Mouse (Mus musculus) MEL (cell line): Measurements from ENCODE around the gene Vmn1r233. TPM values are rescaled to one million over a fixed set of nuclear protein-coding genes. Genes with fewer than 3 reads are reported as not detected.

ENCODE experiments used
- DNase-seq: peaks from one replicate; pipeline ENCODE4 v3.0.0; 2011; ENCODE audit warnings: low read depth, low spot score
- H3K27ac ChIP-seq: 2 replicates; pipeline ENCODE4 v1.5.1; 2012; ENCODE audit warnings: low read depth, mild to moderate bottlenecking, control low read depth, low read length, moderate library complexity; ENCODE audit not compliant: control insufficient read depth
- H3K27me3 ChIP-seq, 2 experiments: fragments of 150-350 bp in 1 of 2; sonication (generic) in 1 of 2; 2 replicates each; pipeline ENCODE4 v1.6.1; 2012; ENCODE audit warnings: low read length in 2 of 2, mild to moderate bottlenecking in 2 of 2, improper control_type of control experiment in 1 of 2, moderate library complexity in 1 of 2; ENCODE audit not compliant: insufficient read depth in 2 of 2, control insufficient read depth in 1 of 2
- H3K36me3 ChIP-seq, 2 experiments: 2 replicates each; pipeline ENCODE4 v1.6.1; 2012 to 2014; ENCODE audit warnings: low read length in 2 of 2, improper control_type of control experiment in 1 of 2, inconsistent platforms in 1 of 2, mild to moderate bottlenecking in 1 of 2; ENCODE audit not compliant: insufficient read depth in 2 of 2, control insufficient read depth in 1 of 2
- H3K4me1 ChIP-seq, 2 experiments: fragments of 150-350 bp in 1 of 2; sonication (generic) in 1 of 2; 2 replicates each; pipeline ENCODE4 v1.6.1; 2012; ENCODE audit warnings: low read length in 2 of 2, improper control_type of control experiment in 1 of 2, mild to moderate bottlenecking in 1 of 2; ENCODE audit not compliant: insufficient read depth in 2 of 2, control insufficient read depth in 1 of 2
- H3K4me3 ChIP-seq, 2 experiments: fragments of 150-350 bp in 1 of 2; sonication (generic) in 1 of 2; 2 replicates each; pipeline ENCODE4 v1.5.1; 2012; ENCODE audit warnings: low read depth in 2 of 2, low read length in 2 of 2, mild to moderate bottlenecking in 2 of 2, moderate library complexity in 2 of 2, control low read depth in 1 of 2, improper control_type of control experiment in 1 of 2; ENCODE audit not compliant: control insufficient read depth in 1 of 2, insufficient read depth in 1 of 2
- H3K79me2 ChIP-seq: 2 replicates; pipeline ENCODE4 v1.6.1; 2012; ENCODE audit warnings: mild to moderate bottlenecking, low read length, moderate library complexity; ENCODE audit not compliant: control insufficient read depth, poor library complexity, insufficient read depth
- H3K9ac ChIP-seq: 2 replicates; pipeline ENCODE4 v1.6.1; 2012; ENCODE audit warnings: low read depth, mild to moderate bottlenecking, control low read depth, low read length, moderate library complexity; ENCODE audit not compliant: control insufficient read depth, poor library complexity, severe bottlenecking
- H3K9me3 ChIP-seq: fragments of 150-350 bp; sonication (generic); replicated peaks from 2 replicates; pipeline ENCODE4 v1.6.1; 2012; ENCODE audit warnings: mild to moderate bottlenecking, low read length, improper control_type of control experiment, moderate library complexity; ENCODE audit not compliant: insufficient read depth
- EP300 ChIP-seq, 2 experiments: IDR thresholded peaks; 2 replicates each; pipeline ENCODE4 v1.6.1; 2011; ENCODE audit warnings: improper control_type of control experiment in 2 of 2, low read length in 2 of 2, low read depth in 1 of 2, mild to moderate bottlenecking in 1 of 2
- ETS1 ChIP-seq: IDR thresholded peaks from 2 replicates; pipeline ENCODE4 v1.6.1; 2012; ENCODE audit warnings: low read depth, mild to moderate bottlenecking, inconsistent platforms, low read length, improper control_type of control experiment, moderate library complexity
- GATA1 ChIP-seq: IDR thresholded peaks from 2 replicates; pipeline ENCODE4 v1.6.1; 2011; ENCODE audit warnings: low read depth, low read length, improper control_type of control experiment
- JUND ChIP-seq: IDR thresholded peaks from 2 replicates; pipeline ENCODE4 v1.6.1; 2011; ENCODE audit warnings: low read depth, mild to moderate bottlenecking, improper control_type of control experiment, low read length
- MYC ChIP-seq: IDR thresholded peaks from 2 replicates; pipeline ENCODE4 v1.6.1; 2011; ENCODE audit warnings: low read depth, mild to moderate bottlenecking, low read length, improper control_type of control experiment, moderate library complexity
- NELFE ChIP-seq: IDR thresholded peaks from 2 replicates; pipeline ENCODE4 v1.6.1; 2011; ENCODE audit warnings: low read depth, low read length, improper control_type of control experiment
- POLR2AphosphoS2 ChIP-seq: IDR thresholded peaks from 2 replicates; pipeline ENCODE4 v1.6.1; 2011; ENCODE audit warnings: low read length, improper control_type of control experiment
- RCOR1 ChIP-seq: IDR thresholded peaks from 2 replicates; pipeline ENCODE4 v1.6.1; 2012; ENCODE audit warnings: low read depth, mild to moderate bottlenecking, inconsistent platforms, low read length, improper control_type of control experiment
- ZC3H11A ChIP-seq: IDR thresholded peaks from 2 replicates; pipeline ENCODE4 v1.6.1; 2012; ENCODE audit warnings: low read depth, mild to moderate bottlenecking, inconsistent platforms, low read length, improper control_type of control experiment
- ZNF384 ChIP-seq: IDR thresholded peaks from 2 replicates; pipeline ENCODE4 v1.6.1; 2012; ENCODE audit warnings: low read depth, mild to moderate bottlenecking, inconsistent platforms, low read length, improper control_type of control experiment
- polyA plus RNA-seq, 2 experiments: library from polyadenylated mRNA; stranded (reverse) in 1 of 2; unstranded in 1 of 2; fragments of >175 nt in 1 of 2; fragments of >200 nt in 1 of 2; gene quantifications; 2 replicates each; pipeline versions ENCODE4 v1.2.1 to v1.2.4; 2012; ENCODE audit warnings: low replicate concordance in 2 of 2, low read depth in 1 of 2; ENCODE audit not compliant: insufficient read length in 2 of 2, insufficient read depth in 1 of 2, missing spikeins in 1 of 2
- total RNA-seq: library from RNA; depleted of rRNA; stranded (reverse); fragments of 300-350 nt; gene quantifications from 2 replicates; pipeline ENCODE4 v1.2.3, GENCODE M21; 2012; rRNA removed

Gene Vmn1r233
- total and polyA plus RNA-seq, 3 experiments, result not detected

DNA sequence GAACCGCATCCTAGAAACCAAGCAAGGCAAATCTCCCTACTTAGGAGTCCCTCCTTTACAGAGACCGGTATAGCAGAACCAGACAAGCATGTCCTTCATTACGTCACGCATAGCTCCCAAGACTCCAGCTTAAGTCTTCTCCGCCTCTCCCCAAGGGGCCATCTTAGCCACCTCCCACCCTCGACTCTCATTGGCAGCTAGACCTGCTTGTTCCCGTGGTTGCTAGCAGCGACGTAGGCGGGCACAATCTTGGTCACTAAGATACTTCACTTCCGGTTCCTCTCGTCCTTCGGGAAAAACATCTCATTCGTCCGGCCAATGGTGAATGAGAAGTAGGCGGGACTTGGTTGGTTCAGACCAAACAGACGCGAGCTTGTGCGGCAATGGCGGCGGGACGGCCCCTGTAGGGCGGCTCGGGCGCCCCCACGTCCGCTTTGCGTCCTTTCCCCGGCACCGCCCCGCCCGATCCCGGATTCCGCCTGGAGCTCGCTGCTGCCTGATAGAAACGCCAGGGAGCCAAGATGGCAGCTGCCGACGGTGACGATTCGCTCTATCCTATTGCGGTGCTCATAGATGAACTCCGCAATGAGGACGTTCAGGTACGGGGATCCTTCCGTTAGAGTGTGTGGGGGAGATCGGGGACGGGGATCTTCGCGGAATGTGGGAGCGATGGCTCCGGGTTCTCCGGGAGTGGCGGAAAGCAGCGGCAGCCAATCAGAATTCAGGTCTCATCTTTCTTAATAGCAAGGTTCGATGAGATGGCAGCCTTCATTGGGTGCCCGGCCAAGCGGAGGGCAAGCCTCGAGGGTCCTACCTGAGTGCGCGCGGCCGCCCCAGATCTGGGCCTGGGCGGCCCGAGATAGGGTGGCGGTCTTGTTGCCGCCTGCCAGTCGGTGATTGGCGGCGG lies 51.0 kb downstream of the Vmn1r233 start, which contains the start of gene Ppp2r1a (continued):
- TF ChIP-seq ETS1 (0 out of 2 replicates have a peak, but pooled peaks have one; percentile 7), ZNF384 (no peak), JUND (no peak), GATA1 (no peak), EP300 (IDR thresholded peaks at IDR 0.05; ENCODE audit: low read depth in 1 of 2, low read length in 2 of 2) (no peak)

DNA sequence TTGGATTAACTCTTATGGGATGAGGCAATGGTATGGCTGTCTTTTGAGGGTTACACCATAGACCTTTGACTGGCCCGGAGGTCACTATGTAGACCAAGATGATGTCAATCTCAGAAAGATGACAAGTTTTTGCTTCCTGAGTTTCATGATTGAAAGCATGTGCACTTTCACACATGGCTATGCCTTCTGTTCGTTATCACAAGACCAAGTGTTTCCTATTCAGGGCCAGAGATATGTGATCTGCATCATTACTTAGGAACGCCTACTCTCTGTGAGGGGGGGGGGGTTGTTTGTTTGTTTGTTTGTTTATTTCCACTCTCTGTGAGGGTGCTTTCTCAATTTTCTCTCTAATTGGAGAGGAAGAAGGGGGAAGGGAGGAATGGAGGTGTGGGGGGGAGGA lies 52.0 kb downstream of the Vmn1r233 start:
- H3K9ac ChIP-seq, result peak overlapping the region; percentile 83
- TF ChIP-seq NELFE (no peak), ZC3H11A (no peak), MYC (no peak), POLR2AphosphoS2 (no peak), RCOR1 (no peak)
- no peaks in the 10 kb centered on the region for H3K27me3 ChIP-seq
- peaks cover 4 to 11% of the 10 kb centered on the region in 2 experiments for H3K4me1 ChIP-seq
- H3K4me3 ChIP-seq, result peak overlapping the region; percentile 78 to 83
- no peaks in the 10 kb centered on the region for H3K9me3 ChIP-seq
- peak; percentile 44 for DNase-seq
- H3K36me3 ChIP-seq, result peaks cover 0 to 18% of the 10 kb centered on the region in 2 experiments; a peak in 2 of 4 replicates
- peaks cover 33% of the 10 kb centered on the region for H3K79me2 ChIP-seq
- peak overlapping the region; percentile 93; the same call in 1 of the 2 replicates for H3K27ac ChIP-seq

Other genes starting within 250 kb of the Vmn1r233 start
- not detected in 2 replicates for gene Vmn1r228, start 210.3 kb downstream of the Vmn1r233 start, total RNA-seq
- gene Vmn1r228, start 210.3 kb downstream of the Vmn1r233 start, polyA plus RNA-seq, result not detected
- not detected in 2 replicates for gene Vmn1r229, start 184.9 kb downstream of the Vmn1r233 start, total RNA-seq
- under 1 TPM in 1 of 2 experiments, not detected in 1; 0.01 TPM for gene Vmn1r229, start 184.9 kb downstream of the Vmn1r233 start, polyA plus RNA-seq
- not detected in 2 replicates for gene Vmn1r230, start 156.0 kb downstream of the Vmn1r233 start, total RNA-seq
- not detected for gene Vmn1r230, start 156.0 kb downstream of the Vmn1r233 start, polyA plus RNA-seq
- not detected in 2 replicates for gene Vmn1r231, start 91.4 kb downstream of the Vmn1r233 start, total RNA-seq
- not detected for gene Vmn1r231, start 91.4 kb downstream of the Vmn1r233 start, polyA plus RNA-seq
- gene Vmn1r232, start 76.8 kb downstream of the Vmn1r233 start, total RNA-seq, result not detected in 2 replicates
- not detected for gene Vmn1r232, start 76.8 kb downstream of the Vmn1r233 start, polyA plus RNA-seq
- 152 and 154 TPM in 2 replicates for gene Ppp2r1a, start 51.2 kb downstream of the Vmn1r233 start, total RNA-seq
- gene Ppp2r1a, start 51.2 kb downstream of the Vmn1r233 start, polyA plus RNA-seq, result 100 to 1,000 TPM in 1 of 2 experiments, not detected in 1; 312 TPM
- gene Zfp160, start 12.4 kb upstream of the Vmn1r233 start, total RNA-seq, result 9.1 and 11.6 TPM in 2 replicates
- 1 to 10 TPM in 1 of 2 experiments, not detected in 1; 7.7 TPM for gene Zfp160, start 12.4 kb upstream of the Vmn1r233 start, polyA plus RNA-seq
- gene Vmn1r234, start 229.6 kb upstream of the Vmn1r233 start, total RNA-seq, result not detected in 2 replicates
- not detected for gene Vmn1r234, start 229.6 kb upstream of the Vmn1r233 start, polyA plus RNA-seq